Mouse (Mus musculus) hindbrain, embryonic 12.5 days (tissue): Measurements from ENCODE around the gene Bhlhb9. TPM values are rescaled to one million over a fixed set of nuclear protein-coding genes. Genes with fewer than 3 reads are reported as not detected.
"Not testable (repeated sequence)": the region's sequence is repeated elsewhere in the genome, so short reads cannot be mapped to it uniquely, and the experiment has no call there.

ENCODE experiments used
- ATAC-seq: fragments of 200-750 bp; cut with Nextera tagmentation; 2 replicates; pipeline ENCODE4 v1.8.0; 2017; ENCODE audit warnings: moderate TSS enrichment; ENCODE audit not compliant: low FRiP score
- H3K27ac ChIP-seq: fragments of 300-500 bp; sonication (generic); 2 replicates; pipeline ENCODE4 v1.5.1; 2016; ENCODE audit warnings: mild to moderate bottlenecking
- H3K27me3 ChIP-seq: fragments of 300-500 bp; sonication (generic); 2 replicates; pipeline ENCODE4 v1.6.1; 2016; ENCODE audit warnings: mild to moderate bottlenecking
- H3K36me3 ChIP-seq: fragments of 300-500 bp; sonication (generic); 2 replicates; pipeline ENCODE4 v1.6.1; 2016; ENCODE audit warnings: mild to moderate bottlenecking
- H3K4me1 ChIP-seq: fragments of 300-500 bp; sonication (generic); 2 replicates; pipeline ENCODE4 v1.6.1; 2016
- H3K4me2 ChIP-seq: fragments of 300-500 bp; sonication (generic); replicated peaks from 2 replicates; pipeline ENCODE4 v1.6.1; 2016; ENCODE audit warnings: mild to moderate bottlenecking
- H3K4me3 ChIP-seq: fragments of 300-500 bp; sonication (generic); 2 replicates; pipeline ENCODE4 v1.5.1; 2016; ENCODE audit warnings: mild to moderate bottlenecking
- H3K9ac ChIP-seq: fragments of 300-500 bp; sonication (generic); 2 replicates; pipeline ENCODE4 v1.6.1; 2016; ENCODE audit warnings: mild to moderate bottlenecking, moderate library complexity
- H3K9me3 ChIP-seq: fragments of 300-500 bp; sonication (generic); replicated peaks from 2 replicates; pipeline ENCODE4 v1.6.1; 2016; ENCODE audit warnings: mild to moderate bottlenecking
- WGBS: fragments of 180-500 bp; shearing (Covaris S2); methylation state at CpG from one replicate; pipeline ENCODE4 v1.1.7; 2016; 5-methylcytosine and 5-hydroxymethylcytosine counted together
- polyA plus RNA-seq: library from polyadenylated mRNA; unstranded; fragments of >200 nt; fragmentation: Nextera tagmentation; extraction: Ambion mirVana; gene quantifications from 2 replicates; pipeline ENCODE4 v1.2.1, GENCODE M21; 2016

The Bhlhb9 gene
- polyA plus RNA-seq, result 90.7 and 92.7 TPM in 2 replicates

- 17% methylated on average over 5 of the region's 5 CpGs for WGBS
- H3K9me3 ChIP-seq, H3K4me1 ChIP-seq, H3K27me3 ChIP-seq, ATAC-seq: not testable (repeated sequence)
- Histone ChIP-seq H3K36me3 (peaks cover 11% of the 10 kb centered on the region; the same call in 1 of the 2 replicates), H3K4me3 (peak within 1 kb of the TSS; percentile 57), H3K9ac (peak within 1 kb of the TSS; percentile 78), H3K4me2 (peak within 1 kb of the TSS; percentile 59), H3K27ac (peak within 1 kb of the TSS; percentile 76)
These were observed at the start of gene Bhlhb9 for GRCm38 (mm10) chrX:135797212-135797644. Gene Bhlhb9, plus strand, starts transcription at chrX:135797594.

GRCm38 (mm10) chrX:135752832-135753231 is 44.6 kb upstream of the Bhlhb9 start:
- 6% methylated on average over 2 of the region's 2 CpGs for WGBS
- no peak for ATAC-seq
- no peaks in the 10 kb centered on the region for H3K27me3 ChIP-seq
- H3K27ac ChIP-seq, result no peak overlapping the region
- 0 out of 2 replicates have a peak, but pooled peaks cover 6% of the 10 kb centered on the region for H3K36me3 ChIP-seq
- H3K9me3 ChIP-seq, result no peaks in the 10 kb centered on the region
- no peaks in the 10 kb centered on the region for H3K4me1 ChIP-seq
- H3K4me3 ChIP-seq, result no peak overlapping the region
- no peak overlapping the region for H3K4me2 ChIP-seq
- no peak overlapping the region for H3K9ac ChIP-seq

GRCm38 (mm10) chrX:135761707-135762106 is 35.7 kb upstream of the Bhlhb9 start:
- ATAC-seq, result no peak
- Histone ChIP-seq H3K9me3 (no peaks in the 10 kb centered on the region), H3K27ac (no peak overlapping the region), H3K27me3 (no peaks in the 10 kb centered on the region), H3K4me3 (no peak overlapping the region), H3K4me2 (no peak overlapping the region), H3K36me3 (peaks cover 3% of the 10 kb centered on the region; the same call in 1 of the 2 replicates), H3K9ac (no peak overlapping the region), H3K4me1 (no peaks in the 10 kb centered on the region)

- H3K4me2 ChIP-seq, result no peak overlapping the region
- H3K27ac ChIP-seq, result no peak overlapping the region
- H3K9ac ChIP-seq, result no peak overlapping the region
- H3K36me3 ChIP-seq, result 0 out of 2 replicates have a peak, but pooled peaks cover 3% of the 10 kb centered on the region
- 81% methylated on average over 2 of the region's 3 CpGs for WGBS
- no peaks in the 10 kb centered on the region for H3K27me3 ChIP-seq
- no peaks in the 10 kb centered on the region for H3K4me1 ChIP-seq
- H3K4me3 ChIP-seq, result no peak overlapping the region
- no peak for ATAC-seq
- no peaks in the 10 kb centered on the region for H3K9me3 ChIP-seq
These were observed 29.3 kb upstream of the Bhlhb9 start for GRCm38 (mm10) chrX:135768043-135768548.

- no peaks in the 10 kb centered on the region for H3K27me3 ChIP-seq
- H3K27ac ChIP-seq, result no peak overlapping the region
- ATAC-seq, result no peak
- no peaks in the 10 kb centered on the region for H3K9me3 ChIP-seq
- 89% methylated on average over 2 of the region's 2 CpGs for WGBS
- H3K36me3 ChIP-seq, result 0 out of 2 replicates have a peak, but pooled peaks cover 3% of the 10 kb centered on the region
- H3K4me1 ChIP-seq, result no peaks in the 10 kb centered on the region
- no peak overlapping the region for H3K9ac ChIP-seq
- H3K4me2 ChIP-seq, result no peak overlapping the region
- no peak overlapping the region for H3K4me3 ChIP-seq
These were observed 28.8 kb upstream of the Bhlhb9 start for GRCm38 (mm10) chrX:135768565-135768964.

GRCm38 (mm10) chrX:135791536-135791935 is 5.9 kb upstream of the Bhlhb9 start:
- Histone ChIP-seq H3K9me3 (no peaks in the 10 kb centered on the region), H3K27me3 (no peaks in the 10 kb centered on the region), H3K4me2 (no peak overlapping the region), H3K9ac (no peak overlapping the region), H3K27ac (no peak overlapping the region), H3K36me3 (no peaks in the 10 kb centered on the region), H3K4me1 (no peaks in the 10 kb centered on the region), H3K4me3 (no peak overlapping the region)
- no peak for ATAC-seq

- Histone ChIP-seq H3K36me3 (no peaks in the 10 kb centered on the region), H3K9me3 (no peaks in the 10 kb centered on the region), H3K4me3 (no peak overlapping the region), H3K4me2 (no peak overlapping the region), H3K9ac (no peak overlapping the region), H3K27ac (no peak overlapping the region), H3K27me3 (no peaks in the 10 kb centered on the region), H3K4me1 (no peaks in the 10 kb centered on the region)
- no peak for ATAC-seq
- 78% methylated on average over 6 of the region's 6 CpGs for WGBS
These were observed 5.1 kb upstream of the Bhlhb9 start for GRCm38 (mm10) chrX:135792326-135792725.

GRCm38 (mm10) chrX:135795591-135796304 is 1.6 kb upstream of the Bhlhb9 start:
- Histone ChIP-seq H3K27ac (peak overlapping the region; percentile 76; the same call in 1 of the 2 replicates), H3K36me3 (peaks cover 11% of the 10 kb centered on the region; the same call in 1 of the 2 replicates), H3K9ac (peak overlapping the region; percentile 78), H3K4me2 (peak overlapping the region; percentile 59), H3K4me3 (peak overlapping the region; percentile 57)
- WGBS, result 32% methylated on average over 27 of the region's 27 CpGs
- ATAC-seq, result peak; percentile 94
- not testable (repeated sequence) for H3K9me3 ChIP-seq, H3K4me1 ChIP-seq, H3K27me3 ChIP-seq

GRCm38 (mm10) chrX:135796305-135797211 is 836 bp upstream of the Bhlhb9 start:
- not testable (repeated sequence) for H3K9me3 ChIP-seq, H3K4me1 ChIP-seq, H3K27me3 ChIP-seq
- peak overlapping the region; percentile 76 for H3K27ac ChIP-seq
- H3K36me3 ChIP-seq, result peaks cover 11% of the 10 kb centered on the region; the same call in 1 of the 2 replicates
- 31% methylated on average over 26 of the region's 26 CpGs for WGBS
- peak overlapping the region; percentile 78 for H3K9ac ChIP-seq
- peak; percentile 79 for ATAC-seq
- H3K4me2 ChIP-seq, result peak overlapping the region; percentile 59
- H3K4me3 ChIP-seq, result peak overlapping the region; percentile 57

GRCm38 (mm10) chrX:135804149-135804548 is 6.8 kb downstream of the Bhlhb9 start:
- Histone ChIP-seq H3K27ac (no peak overlapping the region), H3K27me3 (no peaks in the 10 kb centered on the region), H3K4me2 (no peak overlapping the region), H3K9me3 (no peaks in the 10 kb centered on the region), H3K4me3 (no peak overlapping the region), H3K36me3 (peaks cover 7% of the 10 kb centered on the region; the same call in 1 of the 2 replicates), H3K4me1 (no peaks in the 10 kb centered on the region), H3K9ac (no peak overlapping the region)
- WGBS, result 92% methylated on average over 3 of the region's 3 CpGs
- no peak for ATAC-seq

GRCm38 (mm10) chrX:135805780-135806179 is 8.4 kb downstream of the Bhlhb9 start:
- no peaks in the 10 kb centered on the region for H3K9me3 ChIP-seq
- no peak for ATAC-seq

GRCm38 (mm10) chrX:135835896-135836295 is 38.5 kb downstream of the Bhlhb9 start:
- WGBS, result 47% methylated on average over 1 of the region's 1 CpGs
- not testable (repeated sequence) for ATAC-seq, H3K4me1 ChIP-seq, H3K9ac ChIP-seq, H3K4me3 ChIP-seq, H3K9me3 ChIP-seq, H3K36me3 ChIP-seq, H3K4me2 ChIP-seq, H3K27ac ChIP-seq, H3K27me3 ChIP-seq

More at GRCm38 (mm10) chrX:135805780-135806179, 8.4 kb downstream of the Bhlhb9 start:
- H3K27me3 ChIP-seq, result no peaks in the 10 kb centered on the region
- H3K4me3 ChIP-seq, result no peak overlapping the region
- WGBS, result 20% methylated on average over 1 of the region's 1 CpGs
- H3K27ac ChIP-seq, result no peak overlapping the region
- no peak overlapping the region for H3K4me2 ChIP-seq
- H3K36me3 ChIP-seq, result no peaks in the 10 kb centered on the region
- H3K9ac ChIP-seq, result no peak overlapping the region
- no peaks in the 10 kb centered on the region for H3K4me1 ChIP-seq
